Mouse (Mus musculus) adrenal gland, postnatal 10 days (tissue): Measurements from ENCODE around the gene Fmo1. TPM values are rescaled to one million over a fixed set of nuclear protein-coding genes. Genes with fewer than 3 reads are reported as not detected.
"Not testable (repeated sequence)": the region's sequence is repeated elsewhere in the genome, so short reads cannot be mapped to it uniquely, and the experiment has no call there.

Source experiments
- DNase-seq: peaks from one replicate; pipeline ENCODE4 v3.0.0; 2021; ENCODE audit warnings: mixed read lengths
- total RNA-seq, 2 experiments: library from RNA; stranded (reverse); gene quantifications; 2 replicates each; pipeline ENCODE4 v1.2.3; 2021

Gene Fmo1
- total RNA-seq, 2 experiments from 2014 or later = 192 to 215 TPM

GRCm38 (mm10) chr1:162796441-162796840 lies 70.0 kb downstream of the Fmo1 start:
- DNase-seq = no peak

- no peak for DNase-seq
Observed at GRCm38 (mm10) chr1:162792306-162793044, 73.9 kb downstream of the Fmo1 start.

- no peak for DNase-seq
Observed at GRCm38 (mm10) chr1:162785222-162785621, 81.2 kb downstream of the Fmo1 start.

- DNase-seq = no peak
Observed at GRCm38 (mm10) chr1:162783669-162784248, 82.7 kb downstream of the Fmo1 start.

- not testable (repeated sequence) for DNase-seq
Observed at GRCm38 (mm10) chr1:162781035-162781434, 85.4 kb downstream of the Fmo1 start.

Other genes starting within 250 kb of the Fmo1 start
- gene Myoc, start 227.5 kb downstream of the Fmo1 start, total RNA-seq = 1 to 10 TPM in 1 of 2 experiments, under 1 TPM in 1; 0.69 to 1.5 TPM
- gene Myocos, start 208.4 kb downstream of the Fmo1 start, total RNA-seq = not detected
- gene Prrc2c, start 126.1 kb downstream of the Fmo1 start, total RNA-seq = 100 to 1,000 TPM; 121 to 153 TPM
- gene Fmo4, start 52.6 kb downstream of the Fmo1 start, total RNA-seq = 1 to 10 TPM; 2.2 to 4.0 TPM
- gene Fmo2, start 32.1 kb upstream of the Fmo1 start, total RNA-seq = 10 to 100 TPM; 24.5 to 45.3 TPM
- gene Fmo6, start 70.9 kb upstream of the Fmo1 start, total RNA-seq = not detected
- 1 to 10 TPM; 1.5 to 1.6 TPM for gene Fmo3, start 117.9 kb upstream of the Fmo1 start, total RNA-seq
- not detected for gene Mroh9, start 219.1 kb upstream of the Fmo1 start, total RNA-seq